Mouse (Mus musculus) bone marrow, adult 2 months (tissue): Measurements from ENCODE around the gene Gng4. TPM values are rescaled to one million over a fixed set of nuclear protein-coding genes. Genes with fewer than 3 reads are reported as not detected.
"Not testable (repeated sequence)": the region's sequence is repeated elsewhere in the genome, so short reads cannot be mapped to it uniquely, and the experiment has no call there.

Experiments
- H3K27ac ChIP-seq: fragments of 200-500 bp; 2 replicates; pipeline ENCODE4 v1.5.1; 2012; ENCODE audit warnings: low read depth, mild to moderate bottlenecking, control low read depth, inconsistent platforms, low read length; ENCODE audit not compliant: control insufficient read depth, poor library complexity, insufficient read depth
- H3K4me1 ChIP-seq: fragments of 200-500 bp; 2 replicates; pipeline ENCODE4 v1.6.1; 2011; ENCODE audit warnings: low read length; ENCODE audit not compliant: control insufficient read depth, insufficient read depth
- H3K4me3 ChIP-seq: fragments of 200-500 bp; replicated peaks from 2 replicates; pipeline ENCODE3; 2011; ENCODE audit warnings: mild to moderate bottlenecking, low read depth, low read length, control low read depth; ENCODE audit not compliant: control insufficient read depth
- CTCF ChIP-seq: fragments of 200-500 bp; IDR thresholded peaks from 2 replicates; pipeline ENCODE4 v1.5.1; 2011; ENCODE audit warnings: low read length, control low read depth; ENCODE audit not compliant: control insufficient read depth, insufficient read depth
- POLR2A ChIP-seq: fragments of 200-500 bp; IDR thresholded peaks from 2 replicates; pipeline ENCODE4 v1.6.1; 2011; ENCODE audit warnings: low read depth, mild to moderate bottlenecking, control low read depth, low read length, borderline replicate concordance; ENCODE audit not compliant: control insufficient read depth
- WGBS: fragments of 180-500 bp; shearing (Covaris S2); methylation state at CpG from one replicate; pipeline ENCODE4 v1.1.7; 2018; 5-methylcytosine and 5-hydroxymethylcytosine counted together
- polyA plus RNA-seq: library from polyadenylated mRNA; stranded (reverse); fragments of >200 nt; gene quantifications from 2 replicates; pipeline ENCODE4 v1.2.4, GENCODE M21; 2011; ENCODE audit warnings: low replicate concordance; ENCODE audit not compliant: missing spikeins, insufficient read depth, insufficient read length

Gng4 gene
- polyA plus RNA-seq, 1 experiment = not detected

- no peaks in the 10 kb centered on the region for H3K4me1 ChIP-seq
- no peak for TF ChIP-seq POLR2A
- no peak for TF ChIP-seq CTCF
- 76% methylated on average over 1 of the region's 1 CpGs for WGBS
- H3K4me3 ChIP-seq = no peak overlapping the region
- H3K27ac ChIP-seq = no peak overlapping the region
Measured at GRCm38 (mm10) chr13:13796082-13796481, 12.2 kb downstream of the Gng4 start.

GRCm38 (mm10) chr13:13797816-13798215 lies 14.0 kb downstream of the Gng4 start:
- 87% methylated on average over 12 of the region's 12 CpGs for WGBS

DNA sequence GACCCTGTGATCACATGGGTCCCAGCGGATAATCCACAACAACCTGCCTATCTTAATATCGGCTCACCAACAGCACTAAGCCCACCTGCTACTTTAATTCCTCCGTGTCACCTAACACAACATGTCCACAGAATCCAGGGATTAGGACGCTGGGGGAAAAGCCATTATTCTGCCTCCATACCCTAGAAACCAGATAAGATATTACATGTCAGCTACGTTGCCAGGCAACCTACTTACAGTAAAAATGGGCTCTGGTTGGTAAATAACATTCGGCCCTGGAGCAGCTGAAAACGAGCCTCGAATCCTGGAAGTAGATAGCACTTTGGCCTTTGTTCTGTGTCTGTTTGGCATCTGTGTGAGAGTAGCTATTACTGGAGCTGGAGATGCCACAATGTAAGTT lies 14.9 kb downstream of the Gng4 start:
- TF ChIP-seq CTCF (no peak), POLR2A (no peak)
- Histone ChIP-seq H3K4me3 (no peak overlapping the region), H3K27ac (no peak overlapping the region), H3K4me1 (no peaks in the 10 kb centered on the region)
- 85% methylated on average over 8 of the region's 8 CpGs for WGBS

More at GRCm38 (mm10) chr13:13797816-13798215, 14.0 kb downstream of the Gng4 start:
- not testable (repeated sequence) for H3K4me3 ChIP-seq, H3K27ac ChIP-seq, H3K4me1 ChIP-seq

DNA sequence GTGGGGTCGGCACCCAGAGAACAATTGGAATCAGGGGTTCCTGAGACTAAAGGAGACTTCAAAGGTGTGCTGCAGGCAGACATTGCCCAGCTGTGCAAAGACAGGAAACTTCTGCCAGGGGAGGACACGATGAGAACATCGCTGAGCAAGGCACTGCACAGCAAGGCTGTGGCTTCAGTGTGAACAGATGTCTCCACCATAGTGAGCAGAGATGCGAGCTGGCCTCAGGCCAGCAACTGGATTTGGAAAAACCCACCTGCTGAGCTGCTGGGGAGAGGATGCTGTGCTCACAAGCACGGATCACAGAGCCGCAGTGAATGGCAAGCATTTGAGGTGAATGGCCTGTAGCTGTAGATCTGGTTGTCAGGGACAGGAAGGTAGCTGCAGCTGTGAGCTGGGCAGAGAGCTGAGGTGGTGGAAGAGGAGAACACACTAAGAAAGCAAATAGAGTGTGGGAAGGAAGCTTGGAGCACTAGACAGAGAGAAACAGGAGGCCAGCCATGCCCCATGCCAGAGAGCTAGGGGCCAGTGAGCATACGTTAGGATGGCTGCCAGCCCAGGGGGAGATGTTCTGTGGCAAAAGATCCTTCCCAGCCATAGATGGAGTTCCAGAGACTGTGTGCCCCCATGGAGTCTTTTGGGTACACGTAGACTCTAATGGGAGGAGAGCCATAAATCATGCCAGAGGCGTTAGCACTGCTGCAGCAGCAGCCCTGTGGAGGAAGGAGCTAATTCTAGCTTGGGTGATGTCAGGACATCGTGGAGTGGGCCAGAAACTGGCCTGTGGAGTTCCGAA lies 24.7 kb downstream of the Gng4 start:
- H3K4me3 ChIP-seq = no peak overlapping the region
- no peak for TF ChIP-seq POLR2A
- TF ChIP-seq CTCF = no peak
- WGBS = 22% methylated on average over 11 of the region's 11 CpGs

GRCm38 (mm10) chr13:13810885-13811284 lies 27.0 kb downstream of the Gng4 start:
- Histone ChIP-seq H3K4me1 (no peaks in the 10 kb centered on the region), H3K4me3 (no peak overlapping the region), H3K27ac (no peak overlapping the region)
- no peak for TF ChIP-seq CTCF
- no peak for TF ChIP-seq POLR2A
- 59% methylated on average over 7 of the region's 7 CpGs for WGBS

More for the DNA sequence above, 24.7 kb downstream of the Gng4 start:
- H3K4me1 ChIP-seq = no peaks in the 10 kb centered on the region
- H3K27ac ChIP-seq = no peak overlapping the region

DNA sequence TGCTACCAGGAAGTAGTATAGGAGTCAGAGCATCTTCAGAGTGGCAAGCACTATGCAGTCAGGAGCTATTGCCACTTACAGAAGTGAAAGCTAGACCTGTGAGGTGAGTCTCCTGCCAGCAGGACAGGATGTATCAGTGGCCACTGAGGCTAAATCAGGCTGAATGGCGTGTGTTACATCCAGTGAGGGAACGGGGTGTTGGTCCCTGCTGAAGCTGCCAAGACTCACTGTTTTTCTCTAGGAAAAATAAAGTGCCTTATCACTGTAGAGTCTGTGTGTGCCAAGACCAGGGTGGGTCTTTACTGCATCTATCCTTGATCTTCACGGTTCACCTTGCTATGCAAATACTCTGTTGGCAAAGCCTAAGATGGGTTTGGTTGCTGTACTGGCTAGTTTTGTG lies 34.8 kb downstream of the Gng4 start:
- 75% methylated on average over 3 of the region's 3 CpGs for WGBS

DNA sequence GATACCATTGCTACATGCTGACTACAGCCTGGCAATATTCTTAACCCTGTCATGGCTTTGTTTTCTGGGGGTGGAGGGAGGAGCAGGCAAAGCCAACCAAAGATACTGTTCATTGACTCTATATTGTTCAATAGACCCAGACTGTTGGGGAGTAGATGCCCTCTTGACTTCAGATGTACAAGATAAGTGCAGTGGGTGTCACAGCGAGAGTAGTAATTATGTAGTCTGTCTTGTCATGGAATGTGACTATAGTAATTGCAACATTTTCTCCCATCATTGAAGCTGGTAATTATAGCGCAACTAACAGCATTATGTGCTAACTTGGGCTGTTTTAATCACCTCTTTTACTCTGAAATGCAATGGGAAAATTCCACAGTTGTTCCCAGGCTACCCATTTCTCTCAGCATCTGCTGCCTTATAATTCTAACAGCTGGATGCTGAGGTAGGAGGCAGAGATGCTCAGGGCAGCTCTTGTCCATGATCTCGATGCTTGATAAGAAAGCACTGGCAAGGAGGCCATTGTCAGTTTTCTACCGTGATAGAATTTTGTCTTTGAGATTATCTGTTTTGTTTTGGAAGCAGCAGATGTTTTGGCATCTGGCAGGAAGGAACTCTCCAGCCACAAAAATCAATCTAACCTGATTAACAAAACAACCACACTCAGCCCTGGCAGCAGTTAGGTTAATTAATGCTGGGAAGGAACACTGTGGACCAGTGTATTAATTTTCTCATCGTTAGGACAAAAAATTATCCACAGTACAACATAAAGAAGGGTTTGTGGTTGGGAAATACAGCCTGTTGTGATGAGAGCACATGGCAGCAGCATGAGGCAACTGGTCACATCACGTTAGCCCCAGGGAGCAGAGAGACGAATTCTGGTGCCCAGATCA lies 36.6 kb downstream of the Gng4 start:
- 62% methylated on average over 7 of the region's 7 CpGs for WGBS
- Histone ChIP-seq H3K4me1 (no peaks in the 10 kb centered on the region), H3K27ac (no peak overlapping the region), H3K4me3 (no peak overlapping the region)
- TF ChIP-seq POLR2A = no peak
- no peak for TF ChIP-seq CTCF

More for the DNA sequence above, 34.8 kb downstream of the Gng4 start:
- Histone ChIP-seq H3K4me1 (no peaks in the 10 kb centered on the region), H3K27ac (no peak overlapping the region), H3K4me3 (no peak overlapping the region)
- TF ChIP-seq POLR2A (no peak), CTCF (no peak)

- WGBS = 91% methylated on average over 7 of the region's 7 CpGs
- Histone ChIP-seq H3K4me1 (no peaks in the 10 kb centered on the region), H3K4me3 (no peak overlapping the region), H3K27ac (no peak overlapping the region)
- TF ChIP-seq CTCF = no peak
- TF ChIP-seq POLR2A = no peak
Measured at GRCm38 (mm10) chr13:13824946-13825345, 41.1 kb downstream of the Gng4 start.

DNA sequence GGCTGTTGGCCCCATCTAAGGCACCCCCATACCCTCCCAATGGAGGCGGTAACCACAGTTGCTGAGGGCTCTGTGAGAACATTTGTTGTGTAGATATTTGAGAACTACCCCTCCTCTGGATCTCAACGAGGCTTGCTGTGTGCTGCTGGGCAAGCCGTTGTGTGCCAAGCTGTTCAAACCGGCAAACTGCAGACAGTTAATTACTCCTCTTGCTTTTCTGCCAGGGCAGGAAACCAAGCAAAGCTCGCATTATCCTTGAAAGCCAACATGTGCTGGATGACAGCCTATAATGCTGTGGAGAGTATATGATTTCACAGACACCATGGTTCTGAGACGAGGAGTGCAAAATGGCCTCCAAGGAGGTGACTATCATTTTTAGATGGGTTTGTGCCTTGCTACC lies 42.7 kb downstream of the Gng4 start:
- H3K4me3 ChIP-seq = no peak overlapping the region
- 75% methylated on average over 6 of the region's 6 CpGs for WGBS
- H3K4me1 ChIP-seq = no peaks in the 10 kb centered on the region
- TF ChIP-seq POLR2A = no peak
- no peak for TF ChIP-seq CTCF
- H3K27ac ChIP-seq = no peak overlapping the region
